Mouse (Mus musculus) ES-E14 (cell line): Measurements from ENCODE around the gene Sprr2e. TPM values are rescaled to one million over a fixed set of nuclear protein-coding genes. Genes with fewer than 3 reads are reported as not detected.

ENCODE experiments used
- DNase-seq: peaks from one replicate; pipeline ENCODE4 v3.0.0-alpha.2; 2013; ENCODE audit warnings: low read depth, low spot score
- H3K27ac ChIP-seq: 2 replicates; pipeline ENCODE4 v1.5.1; 2012; ENCODE audit warnings: low read depth, mild to moderate bottlenecking, low read length, moderate library complexity, mixed read lengths; ENCODE audit not compliant: poor library complexity, insufficient read depth, severe bottlenecking
- H3K36me3 ChIP-seq: 2 replicates; pipeline ENCODE4 v1.6.1; 2012; ENCODE audit warnings: mild to moderate bottlenecking, low read length, moderate library complexity, mixed read lengths; ENCODE audit not compliant: control insufficient read depth, poor library complexity, insufficient read depth, severe bottlenecking
- H3K4me1 ChIP-seq, 2 experiments: fragments of 150-350 bp in 1 of 2; sonication (generic) in 1 of 2; 2 replicates each; pipeline ENCODE4 v1.6.1; 2012; ENCODE audit warnings: low read length in 2 of 2, mild to moderate bottlenecking in 1 of 2, mixed read lengths in 1 of 2; ENCODE audit not compliant: control insufficient read depth in 2 of 2, insufficient read depth in 2 of 2, poor library complexity in 1 of 2
- H3K4me3 ChIP-seq, 2 experiments: fragments of 150-350 bp in 1 of 2; sonication (generic) in 1 of 2; 2 replicates each; pipeline ENCODE4 v1.5.1; 2012; ENCODE audit warnings: low read length in 2 of 2, low read depth in 1 of 2, mild to moderate bottlenecking in 1 of 2, mixed read lengths in 1 of 2; ENCODE audit not compliant: insufficient read depth in 1 of 2, poor library complexity in 1 of 2, severe bottlenecking in 1 of 2
- H3K9ac ChIP-seq: 2 replicates; pipeline ENCODE4 v1.6.1; 2012; ENCODE audit warnings: low read depth, mild to moderate bottlenecking, low read length, mixed read lengths; ENCODE audit not compliant: poor library complexity, insufficient read depth, severe bottlenecking
- H3K9me3 ChIP-seq: fragments of 150-350 bp; sonication (generic); 2 replicates; pipeline ENCODE4 v1.6.1; 2012; ENCODE audit warnings: low read depth, mild to moderate bottlenecking, low read length; ENCODE audit not compliant: control insufficient read depth, insufficient read depth
- CHD2 ChIP-seq: IDR thresholded peaks from 2 replicates; pipeline ENCODE4 v1.6.1; 2014; ENCODE audit warnings: mild to moderate bottlenecking, low read depth, low read length, inconsistent platforms
- HCFC1 ChIP-seq: IDR thresholded peaks from 2 replicates; pipeline ENCODE4 v1.6.1; 2012; ENCODE audit warnings: low read length, inconsistent platforms, borderline replicate concordance; ENCODE audit not compliant: insufficient read depth
- MAFK ChIP-seq: IDR thresholded peaks from 2 replicates; pipeline ENCODE4 v1.6.1; 2014; ENCODE audit warnings: mild to moderate bottlenecking, low read depth, low read length, inconsistent platforms; ENCODE audit not compliant: insufficient read depth
- ZC3H11A ChIP-seq: IDR thresholded peaks from 2 replicates; pipeline ENCODE4 v1.6.1; 2012; ENCODE audit warnings: low read depth, mild to moderate bottlenecking, inconsistent platforms, low read length, borderline replicate concordance
- ZNF384 ChIP-seq: IDR thresholded peaks from 2 replicates; pipeline ENCODE4 v1.6.1; 2012; ENCODE audit warnings: low read depth, low read length, inconsistent platforms
- in situ Hi-C, 2 experiments: fragments of 600-800 bp; cut with MboI; formaldehyde crosslinking; loops; one replicate each; pipeline ENCODE4 v1.15.1; 2025; ENCODE audit warnings: low sequenced_read_pairs in 2 of 2, inconsistent platforms in 1 of 2; ENCODE audit not compliant: unreplicated experiment in 2 of 2
- total RNA-seq: library from RNA; depleted of rRNA; stranded (reverse); fragments of 300-350 nt; gene quantifications from 2 replicates; pipeline ENCODE4 v1.2.3, GENCODE M21; 2012

Gene Sprr2e
- total RNA-seq, 1 experiment = not detected

GRCm38 (mm10) chr3:92338840-92339239 is 13.1 kb upstream of the Sprr2e start, which contains the start of gene Sprr2d:
Gene Sprr2d, plus strand, starts transcription at chr3:92339140.
- in situ Hi-C loops = no loop called here
- H3K9ac ChIP-seq = no peak within 1 kb of the TSS
- no peak within 1 kb of the TSS for H3K27ac ChIP-seq
- H3K4me3 ChIP-seq = no peak within 1 kb of the TSS
- no peaks in the 10 kb centered on the region for H3K4me1 ChIP-seq
- no peak for TF ChIP-seq ZNF384
- no peak for DNase-seq
- no peaks in the 10 kb centered on the region for H3K36me3 ChIP-seq
- no peaks in the 10 kb centered on the region for H3K9me3 ChIP-seq

- DNase-seq = no peak
- in situ Hi-C loops = no loop called here
- no peak for TF ChIP-seq CHD2
- no peak for TF ChIP-seq MAFK
- TF ChIP-seq HCFC1 = no peak
- no peak for TF ChIP-seq ZC3H11A
- TF ChIP-seq ZNF384 = no peak
These were observed 9.7 kb downstream of the Sprr2e start for GRCm38 (mm10) chr3:92361619-92362018.

GRCm38 (mm10) chr3:92364887-92365286 is 12.9 kb downstream of the Sprr2e start, which contains the start of gene Sprr2f:
Gene Sprr2f, plus strand, starts transcription at chr3:92365187.
- in situ Hi-C loops = no loop called here
- H3K4me3 ChIP-seq = no peak within 1 kb of the TSS
- no peak within 1 kb of the TSS for H3K27ac ChIP-seq
- TF ChIP-seq ZNF384 = no peak
- TF ChIP-seq MAFK = no peak
- TF ChIP-seq ZC3H11A = no peak
- H3K36me3 ChIP-seq = no peaks in the 10 kb centered on the region
- no peaks in the 10 kb centered on the region for H3K4me1 ChIP-seq
- DNase-seq = no peak
- no peaks in the 10 kb centered on the region for H3K9me3 ChIP-seq
- H3K9ac ChIP-seq = no peak within 1 kb of the TSS

More at GRCm38 (mm10) chr3:92361619-92362018, 9.7 kb downstream of the Sprr2e start:
- H3K9ac ChIP-seq = no peak overlapping the region
- no peak overlapping the region for H3K4me3 ChIP-seq
- H3K36me3 ChIP-seq = no peaks in the 10 kb centered on the region
- no peaks in the 10 kb centered on the region for H3K4me1 ChIP-seq
- H3K27ac ChIP-seq = no peak overlapping the region
- no peaks in the 10 kb centered on the region for H3K9me3 ChIP-seq

GRCm38 (mm10) chr3:92373613-92374012 is 21.7 kb downstream of the Sprr2e start:
- Histone ChIP-seq H3K36me3 (no peaks in the 10 kb centered on the region), H3K4me1 (no peaks in the 10 kb centered on the region), H3K4me3 (no peak overlapping the region), H3K27ac (no peak overlapping the region), H3K9me3 (no peaks in the 10 kb centered on the region), H3K9ac (no peak overlapping the region)
- in situ Hi-C loops = no loop called here
- no peak for TF ChIP-seq ZC3H11A
- no peak for TF ChIP-seq CHD2
- no peak for TF ChIP-seq MAFK
- no peak for TF ChIP-seq ZNF384
- no peak for TF ChIP-seq HCFC1
- DNase-seq = no peak

DNA sequence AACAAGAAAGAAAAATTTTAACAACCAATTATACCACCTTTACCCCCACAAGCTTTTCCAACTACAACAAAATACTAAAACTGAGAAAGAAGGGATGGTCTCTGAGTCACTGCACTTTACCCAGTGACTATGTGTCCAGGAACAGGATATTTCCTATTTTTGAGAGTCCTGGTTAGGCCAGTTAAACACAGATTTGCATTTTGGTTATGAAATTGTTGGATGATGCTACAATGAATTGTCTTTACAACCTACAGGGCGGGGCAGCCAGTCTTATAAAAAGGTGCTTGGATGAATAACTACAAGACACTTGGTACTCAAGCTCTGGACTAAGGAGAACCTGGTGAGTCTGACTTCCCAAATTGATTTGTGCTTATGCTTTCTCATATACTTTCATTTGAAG is 33.4 kb downstream of the Sprr2e start, which contains the start of gene Sprr2h:
TSS of gene Sprr2h (plus strand) at position 301 of the 400 bp plus-strand sequence.
- Histone ChIP-seq H3K4me3 (no peak within 1 kb of the TSS), H3K36me3 (no peaks in the 10 kb centered on the region), H3K4me1 (no peaks in the 10 kb centered on the region), H3K9me3 (no peaks in the 10 kb centered on the region), H3K9ac (no peak within 1 kb of the TSS), H3K27ac (no peak within 1 kb of the TSS)
- no peak for DNase-seq
- in situ Hi-C loops = no loop called here
- TF ChIP-seq CHD2 (no peak), MAFK (no peak), ZC3H11A (no peak), ZNF384 (no peak), HCFC1 (no peak)
